Mouse (Mus musculus): ENCODE measurements around the gene Ripor3. TPM values are rescaled to one million over a fixed set of nuclear protein-coding genes. Genes with fewer than 3 reads are reported as not detected.

Gene Ripor3
- total and polyA plus RNA-seq, 3 experiments: 1.9 to 6.9 (median 6.5) TPM

DNA sequence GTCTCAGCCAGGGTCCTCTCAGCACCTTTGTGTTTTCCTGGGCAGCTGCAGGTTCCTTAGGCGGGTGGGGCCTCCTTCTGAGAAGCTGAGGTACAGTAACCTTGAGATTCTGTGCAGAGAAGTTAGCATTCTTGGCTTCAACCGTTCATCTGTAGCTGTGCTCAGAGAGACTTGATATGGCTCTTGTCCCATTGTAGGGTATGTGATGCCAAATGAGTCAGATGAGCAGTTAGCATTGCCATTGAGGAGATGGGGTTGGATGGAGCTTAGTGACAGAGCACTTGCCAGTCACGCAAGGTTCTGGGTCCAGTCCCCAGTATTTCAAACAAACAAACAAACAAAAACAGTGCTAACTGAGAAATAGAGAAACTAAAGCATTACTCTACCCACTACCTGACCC, 44.5 kb downstream of the Ripor3 start:
- no peak for ATAC-seq (ENCODE audit: extremely low read depth, insufficient number of reproducible peaks, low FRiP score, poor library complexity, severe bottlenecking)
- no peak overlapping the region for H3K4me3 ChIP-seq (ENCODE audit: low read depth, low read length)
- H3K36me3 ChIP-seq (replicated peaks): peaks cover 95% of the 10 kb centered on the region
- H3K4me1 ChIP-seq (ENCODE audit: insufficient read depth, low read depth, low read length): no peaks in the 10 kb centered on the region
- no peaks in the 10 kb centered on the region for H3K27me3 ChIP-seq (ENCODE audit: insufficient read depth, low read length)
- DNase-seq (ENCODE audit: low spot score): no peak
- no peaks in the 10 kb centered on the region for H3K9me3 ChIP-seq (replicated peaks)
- TF ChIP-seq TAL1 (conservative IDR thresholded peaks at IDR 0.05; ENCODE audit: low read depth, low read length) (no peak), GATA1 (IDR thresholded peaks at IDR 0.05; ENCODE audit: borderline replicate concordance, low read length) (no peak), CTCF (IDR thresholded peaks at IDR 0.05; ENCODE audit: low read depth, low read length) (no peak), GATA2 (IDR thresholded peaks at IDR 0.05; ENCODE audit: borderline replicate concordance, low read depth, low read length) (no peak), POLR2AphosphoS5 (IDR thresholded peaks at IDR 0.05; ENCODE audit: insufficient replicate concordance, low read depth, low read length) (no peak)

DNA sequence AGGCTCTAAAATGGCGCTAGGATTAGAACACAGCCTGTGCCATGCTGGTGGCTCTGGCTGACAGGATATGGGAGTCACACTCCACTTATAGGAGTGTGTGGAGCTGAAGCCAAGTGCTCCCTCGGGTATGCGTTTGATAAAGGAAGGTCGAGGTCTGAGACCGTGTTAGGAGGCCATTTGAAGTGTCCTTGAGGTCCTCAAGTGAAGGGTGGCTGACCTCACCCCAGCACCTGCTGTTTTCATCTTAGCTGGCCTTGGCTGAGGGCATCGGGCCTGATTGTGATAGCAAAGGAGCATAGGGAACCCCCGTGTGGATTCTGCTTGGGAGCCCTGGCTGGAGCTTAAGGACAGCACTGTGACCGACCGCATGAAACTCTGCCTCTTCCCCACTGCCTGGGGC, 46.1 kb downstream of the Ripor3 start:
- Histone ChIP-seq H3K4me1 (ENCODE audit: insufficient read depth, low read depth, low read length) (peaks cover 5% of the 10 kb centered on the region; the same call in 1 of the 2 replicates), H3K4me3 (ENCODE audit: low read depth, low read length) (no peak overlapping the region), H3K27me3 (ENCODE audit: insufficient read depth, low read length) (no peaks in the 10 kb centered on the region), H3K9me3 (replicated peaks) (no peaks in the 10 kb centered on the region), H3K36me3 (replicated peaks) (peaks cover 94% of the 10 kb centered on the region)
- no peak for ATAC-seq (ENCODE audit: extremely low read depth, insufficient number of reproducible peaks, low FRiP score, poor library complexity, severe bottlenecking)
- TF ChIP-seq GATA1 (IDR thresholded peaks at IDR 0.05; ENCODE audit: borderline replicate concordance, low read length) (no peak), TAL1 (conservative IDR thresholded peaks at IDR 0.05; ENCODE audit: low read depth, low read length) (no peak), GATA2 (IDR thresholded peaks at IDR 0.05; ENCODE audit: borderline replicate concordance, low read depth, low read length) (no peak), POLR2AphosphoS5 (IDR thresholded peaks at IDR 0.05; ENCODE audit: insufficient replicate concordance, low read depth, low read length) (no peak), CTCF (IDR thresholded peaks at IDR 0.05; ENCODE audit: low read depth, low read length) (no peak)
- no peak for DNase-seq (ENCODE audit: low spot score)

- Histone ChIP-seq H3K27me3 (ENCODE audit: insufficient read depth, low read length) (no peaks in the 10 kb centered on the region), H3K4me3 (ENCODE audit: low read depth, low read length) (no peak overlapping the region), H3K4me1 (ENCODE audit: insufficient read depth, low read depth, low read length) (peaks cover 5% of the 10 kb centered on the region; the same call in 1 of the 2 replicates), H3K9me3 (replicated peaks) (no peaks in the 10 kb centered on the region), H3K36me3 (replicated peaks) (peaks cover 92% of the 10 kb centered on the region)
- DNase-seq (ENCODE audit: low spot score): no peak
- TF ChIP-seq TAL1 (conservative IDR thresholded peaks at IDR 0.05; ENCODE audit: low read depth, low read length): no peak
- TF ChIP-seq GATA1 (IDR thresholded peaks at IDR 0.05; ENCODE audit: borderline replicate concordance, low read length): no peak
- no peak for TF ChIP-seq CTCF (IDR thresholded peaks at IDR 0.05; ENCODE audit: low read depth, low read length)
- TF ChIP-seq POLR2AphosphoS5 (IDR thresholded peaks at IDR 0.05; ENCODE audit: insufficient replicate concordance, low read depth, low read length): no peak
- TF ChIP-seq GATA2 (IDR thresholded peaks at IDR 0.05; ENCODE audit: borderline replicate concordance, low read depth, low read length): no peak
- no peak for ATAC-seq (ENCODE audit: extremely low read depth, insufficient number of reproducible peaks, low FRiP score, poor library complexity, severe bottlenecking)
Measured at GRCm38 (mm10) chr2:167963778-167964300, 46.6 kb downstream of the Ripor3 start.

GRCm38 (mm10) chr2:167963176-167963575, 47.2 kb downstream of the Ripor3 start:
- DNase-seq (ENCODE audit: low spot score) (no peak), ATAC-seq (ENCODE audit: extremely low read depth, insufficient number of reproducible peaks, low FRiP score, poor library complexity, severe bottlenecking) (no peak)
- no peaks in the 10 kb centered on the region for H3K9me3 ChIP-seq (replicated peaks)
- TF ChIP-seq POLR2AphosphoS5 (IDR thresholded peaks at IDR 0.05; ENCODE audit: insufficient replicate concordance, low read depth, low read length) (no peak), TAL1 (conservative IDR thresholded peaks at IDR 0.05; ENCODE audit: low read depth, low read length) (no peak), GATA2 (IDR thresholded peaks at IDR 0.05; ENCODE audit: borderline replicate concordance, low read depth, low read length) (no peak), GATA1 (IDR thresholded peaks at IDR 0.05; ENCODE audit: borderline replicate concordance, low read length) (no peak), CTCF (IDR thresholded peaks at IDR 0.05; ENCODE audit: low read depth, low read length) (no peak)
- H3K27me3 ChIP-seq (ENCODE audit: insufficient read depth, low read length): no peaks in the 10 kb centered on the region
- H3K4me1 ChIP-seq (ENCODE audit: insufficient read depth, low read depth, low read length): peaks cover 8% of the 10 kb centered on the region; the same call in 1 of the 2 replicates
- no peak overlapping the region for H3K4me3 ChIP-seq (ENCODE audit: low read depth, low read length)
- H3K36me3 ChIP-seq (replicated peaks): peaks cover 92% of the 10 kb centered on the region

DNA sequence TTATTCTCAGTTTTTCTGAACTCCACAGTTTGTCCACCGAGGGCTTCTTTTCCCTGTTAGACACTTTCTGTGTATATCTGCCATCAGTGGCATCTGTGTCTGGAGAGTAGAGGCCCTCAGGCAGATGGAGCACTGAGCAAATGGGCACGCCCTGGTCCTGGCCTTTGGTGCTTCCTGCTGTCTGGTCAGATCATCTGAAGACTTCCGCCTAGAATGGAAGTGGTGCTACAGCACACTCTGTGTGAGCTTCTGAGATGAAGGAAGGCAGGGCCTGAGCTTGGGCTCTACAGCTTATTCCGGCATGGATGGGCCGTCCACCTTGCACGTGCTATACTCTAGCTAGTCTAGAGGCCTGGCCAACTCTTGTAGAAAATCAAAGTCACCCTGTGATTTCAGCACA, 48.1 kb downstream of the Ripor3 start:
- DNase-seq (ENCODE audit: low spot score): no peak
- Histone ChIP-seq H3K27me3 (ENCODE audit: insufficient read depth, low read length) (no peaks in the 10 kb centered on the region), H3K4me1 (ENCODE audit: insufficient read depth, low read depth, low read length) (peaks cover 8% of the 10 kb centered on the region; the same call in 1 of the 2 replicates), H3K9me3 (replicated peaks) (no peaks in the 10 kb centered on the region), H3K4me3 (ENCODE audit: low read depth, low read length) (no peak overlapping the region), H3K36me3 (replicated peaks) (peaks cover 89% of the 10 kb centered on the region)
- no peak for ATAC-seq (ENCODE audit: extremely low read depth, insufficient number of reproducible peaks, low FRiP score, poor library complexity, severe bottlenecking)
- TF ChIP-seq GATA1 (IDR thresholded peaks at IDR 0.05; ENCODE audit: borderline replicate concordance, low read length): no peak
- no peak for TF ChIP-seq POLR2AphosphoS5 (IDR thresholded peaks at IDR 0.05; ENCODE audit: insufficient replicate concordance, low read depth, low read length)
- no peak for TF ChIP-seq CTCF (IDR thresholded peaks at IDR 0.05; ENCODE audit: low read depth, low read length)
- no peak for TF ChIP-seq GATA2 (IDR thresholded peaks at IDR 0.05; ENCODE audit: borderline replicate concordance, low read depth, low read length)
- TF ChIP-seq TAL1 (conservative IDR thresholded peaks at IDR 0.05; ENCODE audit: low read depth, low read length): no peak

DNA sequence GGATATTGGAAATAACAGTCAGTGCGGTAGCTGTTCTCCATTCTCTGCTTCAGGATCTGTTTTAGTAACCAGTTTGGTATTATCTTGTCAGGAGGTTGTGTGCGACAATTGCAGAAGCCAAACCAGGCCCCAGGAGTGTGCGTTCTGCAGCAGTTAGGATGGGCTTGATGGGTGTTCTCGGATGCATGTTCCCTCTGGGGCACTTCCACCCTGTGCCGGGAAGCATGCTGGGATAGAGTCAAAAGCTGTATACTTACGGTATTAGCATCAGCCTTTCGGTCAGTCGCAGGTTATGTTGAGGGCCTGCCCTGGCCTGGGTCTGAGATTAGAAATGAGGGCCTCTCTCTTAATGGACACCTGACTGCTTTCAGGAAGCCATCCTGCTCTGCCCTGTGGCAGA, 49.8 kb downstream of the Ripor3 start:
- peaks cover 8% of the 10 kb centered on the region; the same call in 1 of the 2 replicates for H3K4me1 ChIP-seq (ENCODE audit: insufficient read depth, low read depth, low read length)
- H3K36me3 ChIP-seq (replicated peaks): peaks cover 82% of the 10 kb centered on the region

More for the DNA sequence above, 49.8 kb downstream of the Ripor3 start:
- no peak for DNase-seq (ENCODE audit: low spot score)
- no peaks in the 10 kb centered on the region for H3K27me3 ChIP-seq (ENCODE audit: insufficient read depth, low read length)
- H3K4me3 ChIP-seq (ENCODE audit: low read depth, low read length): no peak overlapping the region
- ATAC-seq (ENCODE audit: extremely low read depth, insufficient number of reproducible peaks, low FRiP score, poor library complexity, severe bottlenecking): no peak
- H3K9me3 ChIP-seq (replicated peaks): no peaks in the 10 kb centered on the region
- no peak for TF ChIP-seq POLR2AphosphoS5 (IDR thresholded peaks at IDR 0.05; ENCODE audit: insufficient replicate concordance, low read depth, low read length)
- no peak for TF ChIP-seq GATA2 (IDR thresholded peaks at IDR 0.05; ENCODE audit: borderline replicate concordance, low read depth, low read length)
- TF ChIP-seq CTCF (IDR thresholded peaks at IDR 0.05; ENCODE audit: low read depth, low read length): no peak
- TF ChIP-seq TAL1 (conservative IDR thresholded peaks at IDR 0.05; ENCODE audit: low read depth, low read length): no peak
- no peak for TF ChIP-seq GATA1 (IDR thresholded peaks at IDR 0.05; ENCODE audit: borderline replicate concordance, low read length)

Measured in G1E (cell line).